Mouse (Mus musculus): ENCODE results near the gene Slc36a4. TPM values are rescaled to one million over a fixed set of nuclear protein-coding genes. Genes with fewer than 3 reads are reported as not detected.

Gene Slc36a4
- 29.6 TPM for polyA plus RNA-seq (2014; fragmentation: Illumina TruSeq; extraction: RNeasy Lipid Tissue Mini Kit (QIAGEN cat#74804))

GRCm38 (mm10) chr9:15709599-15710381 lies at the start of gene Slc36a4:
Gene Slc36a4, plus strand, starts transcription at chr9:15709738.

Other genes starting within 250 kb of the Slc36a4 start
- 6.3 TPM for gene Smco4, start 216.3 kb upstream of the Slc36a4 start, polyA plus RNA-seq (2014; fragmentation: Illumina TruSeq; extraction: RNeasy Lipid Tissue Mini Kit (QIAGEN cat#74804))
- 1.0 TPM for gene Deup1, start 81.8 kb upstream of the Slc36a4 start, polyA plus RNA-seq (2014; fragmentation: Illumina TruSeq; extraction: RNeasy Lipid Tissue Mini Kit (QIAGEN cat#74804))
- not detected for gene Mtnr1b, start 164.8 kb downstream of the Slc36a4 start, polyA plus RNA-seq (2014; fragmentation: Illumina TruSeq; extraction: RNeasy Lipid Tissue Mini Kit (QIAGEN cat#74804))

All from ovary, adult 10 weeks (tissue).